Mouse (Mus musculus) cerebellum, postnatal 14 days (tissue): ENCODE data around the gene Rpl29.

Source experiments
- DNase-seq, 2 experiments: peaks; one replicate each; pipeline ENCODE4 v3.0.0; 2021; ENCODE audit warnings: mixed read lengths in 2 of 2

Rpl29 gene

DNA sequence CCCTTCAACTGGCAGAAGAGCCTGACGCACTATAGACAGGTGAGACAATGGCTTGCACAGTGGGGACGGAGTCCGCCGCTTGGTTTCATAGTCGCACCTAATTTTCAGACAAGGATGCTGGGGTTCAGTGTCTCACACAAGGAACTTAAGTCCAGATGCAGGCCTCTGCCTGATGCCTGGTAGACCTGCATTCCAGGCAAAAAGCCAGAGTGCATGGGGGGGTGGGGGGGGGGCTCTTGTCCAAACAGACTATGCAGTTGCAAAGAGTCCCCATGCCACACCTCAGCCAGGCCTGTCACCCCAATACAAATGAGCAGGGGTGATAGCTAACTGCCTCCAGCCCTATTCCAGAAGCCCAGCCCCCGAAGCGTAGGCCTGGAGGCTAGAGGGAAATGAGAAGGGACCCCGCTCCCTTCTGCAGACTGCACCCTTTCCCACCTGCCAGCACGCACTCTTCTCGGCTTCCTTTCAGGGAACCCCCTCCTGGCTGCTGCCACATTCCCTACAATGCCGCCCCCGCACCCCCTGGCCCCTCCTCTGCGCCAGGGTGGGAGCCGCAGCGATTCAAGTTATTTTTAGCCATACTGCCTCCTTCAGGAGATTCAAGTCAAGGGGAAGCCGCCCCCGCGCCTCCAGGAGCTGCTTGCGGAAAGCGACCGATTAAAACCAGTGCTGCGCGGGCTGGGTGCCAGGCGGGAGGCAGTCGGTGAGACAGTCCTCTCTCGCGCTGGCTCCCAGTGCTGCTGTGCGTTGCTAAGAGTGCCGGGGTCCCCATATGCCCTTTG is 11.2 kb upstream of the Rpl29 start:
- DNase-seq: peak; percentile 90 to 92

DNA sequence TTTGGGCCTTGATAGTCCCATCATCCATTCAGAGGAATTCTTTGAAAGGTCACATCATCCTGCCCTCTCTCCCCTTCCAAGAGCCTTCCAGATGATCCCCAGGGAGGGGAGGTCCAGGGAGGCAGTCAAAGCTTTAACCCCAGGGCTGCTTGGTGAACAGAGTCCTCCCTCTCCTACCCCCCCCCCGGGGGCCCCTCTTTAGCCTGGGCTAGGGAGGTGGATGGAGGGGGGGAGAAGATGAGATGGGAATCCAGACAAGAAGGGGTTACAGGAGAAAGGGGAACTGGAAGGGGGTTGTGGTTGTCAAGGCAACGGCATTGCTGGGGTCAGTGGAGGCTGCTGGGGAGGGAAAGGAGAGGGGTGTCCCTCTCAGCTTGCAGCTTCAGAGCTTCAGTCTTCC is 8.6 kb upstream of the Rpl29 start:
- DNase-seq: no peak

DNA sequence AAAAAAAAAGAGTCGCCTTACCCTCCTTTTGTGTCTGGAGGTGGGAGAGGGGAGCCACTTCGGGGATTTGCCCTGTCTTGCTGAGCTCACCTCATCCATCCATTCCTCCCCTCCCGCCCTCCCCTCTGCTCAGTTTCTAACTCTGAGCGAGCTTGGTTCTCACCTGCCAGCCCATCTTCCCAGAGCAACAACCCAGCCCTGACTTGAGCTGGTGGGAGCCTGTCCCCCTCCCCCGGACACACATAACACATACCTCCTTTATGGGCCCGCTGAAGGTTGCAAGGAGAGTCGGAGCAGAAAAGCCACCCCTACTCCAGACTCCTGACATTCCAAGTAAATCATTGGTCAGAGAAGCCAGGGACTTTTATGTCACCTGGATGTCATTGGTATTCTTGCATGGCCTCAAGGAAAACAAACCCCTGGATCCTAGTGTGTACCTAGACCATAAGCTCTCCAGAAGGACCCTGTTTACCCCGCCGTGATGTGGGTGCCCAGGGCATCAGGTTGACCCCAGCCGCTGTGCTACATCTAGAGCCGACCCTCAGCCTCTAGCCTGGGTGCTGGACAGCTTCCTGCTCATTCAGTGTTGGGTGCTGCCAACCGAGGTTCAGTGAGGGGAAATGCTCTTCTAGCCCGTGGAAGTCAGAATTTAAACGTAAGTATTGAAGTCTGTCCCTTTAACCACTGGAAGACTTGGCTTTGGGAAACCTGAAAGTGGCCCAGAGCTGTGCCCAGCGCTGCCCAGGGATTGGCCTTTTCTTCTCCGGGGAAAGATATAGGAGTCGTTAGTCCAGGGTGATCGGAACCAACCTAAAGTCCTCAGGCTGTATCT is 8.0 kb upstream of the Rpl29 start:
- DNase-seq: no peak

DNA sequence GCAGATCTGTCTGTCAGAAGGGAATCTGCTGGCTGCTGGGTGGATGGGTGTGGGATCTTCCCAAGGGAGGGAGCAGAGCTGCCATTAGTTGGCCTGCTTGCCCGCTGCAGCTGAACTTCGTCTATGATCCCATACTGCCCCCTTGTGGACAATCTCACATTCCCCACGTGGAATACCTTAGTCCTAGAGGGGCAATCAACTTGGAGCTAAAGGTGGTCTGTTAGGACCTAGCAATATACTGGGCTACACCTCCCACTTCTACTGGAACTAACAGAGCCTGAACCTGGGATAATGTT is 7.4 kb upstream of the Rpl29 start:
- peak; percentile 94 to 95 for DNase-seq

DNA sequence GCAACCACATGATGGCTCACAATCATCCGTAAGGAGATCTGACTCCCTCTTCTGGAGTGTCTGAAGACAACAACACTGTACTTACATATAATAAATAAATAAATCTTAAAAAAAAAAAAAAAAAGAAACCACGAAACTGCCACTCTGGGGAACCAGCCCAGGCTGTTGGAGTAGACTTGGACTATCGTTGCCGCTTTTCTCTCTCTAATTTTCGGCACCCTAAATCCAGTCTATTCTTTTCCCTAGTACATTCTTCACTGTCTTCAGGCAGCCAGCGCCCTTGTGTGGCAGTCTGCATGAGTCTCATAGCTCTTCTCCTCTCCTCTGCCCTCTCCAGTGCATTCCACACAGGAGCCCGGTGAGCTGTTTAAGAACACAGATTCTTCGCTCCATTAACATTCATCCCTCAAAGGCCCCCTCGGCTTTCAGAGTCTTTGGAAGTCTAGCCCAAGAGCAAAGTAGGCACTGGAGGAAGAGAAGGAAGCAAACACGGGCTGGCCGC is 484 bp upstream of the Rpl29 start:
- DNase-seq: no peak

DNA sequence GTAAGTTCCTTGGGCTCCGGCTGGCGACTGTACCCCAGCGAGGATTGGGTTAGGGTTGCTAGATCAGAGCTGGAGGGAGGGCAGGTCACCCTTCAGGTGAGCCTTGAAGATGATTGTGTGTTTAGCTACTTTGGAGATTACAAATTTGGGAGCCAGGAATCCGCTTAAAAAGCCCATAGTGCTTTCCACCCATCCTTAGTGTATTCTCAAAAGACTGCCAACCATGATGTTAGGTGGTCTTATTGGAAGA is 686 bp downstream of the Rpl29 start:
- DNase-seq: no peak

DNA sequence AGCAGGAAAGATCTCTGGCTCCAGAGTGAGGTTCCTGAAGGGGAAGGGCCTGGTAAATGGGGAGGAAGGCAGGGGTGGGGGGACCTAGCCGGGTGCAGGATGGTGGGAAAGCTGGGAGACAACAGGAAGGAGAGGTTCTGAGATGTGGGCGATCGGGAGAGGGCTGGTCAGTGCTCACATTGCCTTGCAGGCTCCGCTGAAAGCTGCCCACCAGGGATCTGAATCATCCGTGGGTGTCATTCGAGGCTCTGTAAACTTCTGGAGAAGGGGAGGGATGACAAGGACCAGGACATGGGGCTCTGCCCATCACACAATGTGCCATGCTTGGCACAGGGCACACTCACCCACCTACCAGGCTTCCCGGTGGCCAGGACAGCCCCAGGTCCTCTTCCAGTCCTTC is 4.1 kb downstream of the Rpl29 start:
- no peak for DNase-seq

DNA sequence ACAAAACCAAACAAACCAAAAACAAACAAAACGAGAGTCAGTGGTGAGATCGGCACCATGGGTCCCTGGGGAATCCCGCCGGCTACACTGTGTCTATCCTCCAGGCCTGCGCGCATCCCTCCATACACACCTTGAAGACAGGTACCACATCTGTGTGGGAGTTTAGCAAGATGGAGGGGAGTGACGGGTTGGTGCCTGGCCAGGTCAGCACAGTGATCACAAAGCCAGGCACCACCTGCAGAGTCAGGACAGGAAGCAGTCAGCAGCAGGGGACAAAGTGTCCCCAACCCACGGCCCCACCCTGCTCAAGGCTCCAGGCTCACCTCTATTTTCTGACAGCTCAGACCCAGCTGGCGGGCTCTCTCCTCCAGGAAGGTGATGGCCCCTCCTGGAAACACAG is 7.3 kb downstream of the Rpl29 start:
- DNase-seq: peak in 1 of 2 experiments; percentile 20

DNA sequence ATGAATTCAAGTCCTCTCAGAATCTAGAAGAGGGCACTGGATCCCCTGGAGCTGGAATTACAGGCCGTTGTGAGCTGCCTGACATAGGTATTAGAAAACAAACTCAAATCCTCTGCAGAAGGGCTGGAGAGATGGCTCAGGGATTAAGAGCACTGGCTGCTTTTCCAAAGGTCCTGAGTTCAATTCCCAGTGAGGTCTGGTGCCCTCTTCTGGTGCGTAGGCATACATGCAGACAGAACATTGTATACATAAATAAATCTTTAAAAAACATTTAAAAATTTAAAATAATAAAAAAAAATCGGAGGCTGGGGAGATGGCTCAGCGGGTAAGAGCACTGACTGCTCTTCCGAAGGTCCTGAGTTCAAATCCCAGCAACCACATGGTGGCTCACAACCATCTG is 13.4 kb downstream of the Rpl29 start:
- no peak for DNase-seq

DNA sequence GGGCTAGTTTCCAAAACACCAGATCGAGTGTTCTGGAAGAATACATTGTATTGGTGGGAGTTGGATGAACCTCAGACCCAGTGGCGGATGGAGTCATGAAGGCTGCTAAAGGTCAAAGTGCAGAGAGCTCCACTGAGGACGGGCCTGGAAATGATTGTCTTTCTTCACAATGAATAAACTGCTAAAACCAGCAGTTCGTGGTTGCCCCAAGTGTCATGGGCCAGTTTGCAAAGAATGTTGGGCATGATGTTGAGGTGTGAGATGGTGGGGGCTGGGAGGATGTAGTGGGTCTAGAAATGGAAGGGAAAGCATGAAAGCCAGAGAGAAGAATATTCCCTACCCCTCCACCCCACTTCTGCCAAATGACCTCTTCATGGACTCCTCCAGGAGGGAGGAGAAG is 15.6 kb downstream of the Rpl29 start:
- DNase-seq: no peak

DNA sequence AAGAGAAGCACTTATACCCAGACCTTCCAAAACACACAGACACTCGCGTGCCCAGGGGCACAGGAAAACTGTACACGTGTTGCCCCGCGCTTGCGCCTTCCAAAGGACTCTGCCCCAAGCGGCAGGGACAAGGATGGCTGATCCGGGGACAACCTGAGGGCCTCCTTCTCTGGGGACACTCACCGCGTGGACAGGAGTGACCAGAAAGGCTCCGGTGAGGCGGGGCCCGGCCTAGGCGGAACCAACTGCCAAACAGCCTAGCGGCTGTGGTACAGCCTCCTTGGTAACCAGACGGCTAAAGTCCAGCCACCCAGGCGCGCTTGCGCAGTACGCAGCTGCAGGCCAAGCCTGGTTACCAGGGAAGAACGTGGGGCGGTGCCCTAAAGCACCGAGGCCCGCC is 18.1 kb downstream of the Rpl29 start, which contains the start of the genes Abhd14b and Abhd14a:
Gene Abhd14b (plus strand): TSS at position 112 of the 400 bp plus-strand sequence.
Gene Abhd14a (minus strand): TSS at position 331 of the 400 bp plus-strand sequence.
- DNase-seq: peak; percentile 95

DNA sequence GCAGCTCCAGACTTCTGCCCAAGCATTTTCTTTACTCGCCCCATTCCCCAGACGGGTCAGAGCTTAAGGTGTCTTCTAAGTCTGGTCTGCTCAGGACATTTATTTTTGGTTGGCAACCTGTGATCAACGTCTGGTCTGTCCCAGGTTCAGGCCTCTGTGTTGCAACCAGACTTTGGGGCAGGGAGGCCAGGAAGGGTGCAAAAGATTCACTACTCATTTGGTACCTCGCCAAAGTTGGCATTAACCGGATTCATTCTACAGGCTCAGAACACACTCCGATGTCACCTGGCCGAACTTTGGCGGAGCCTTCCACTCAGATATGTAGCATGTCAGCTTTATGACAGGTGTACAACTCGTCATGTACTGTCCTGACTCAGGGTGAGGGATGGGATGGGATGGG is 18.7 kb downstream of the Rpl29 start:
- DNase-seq: peak; percentile 51 to 55

DNA sequence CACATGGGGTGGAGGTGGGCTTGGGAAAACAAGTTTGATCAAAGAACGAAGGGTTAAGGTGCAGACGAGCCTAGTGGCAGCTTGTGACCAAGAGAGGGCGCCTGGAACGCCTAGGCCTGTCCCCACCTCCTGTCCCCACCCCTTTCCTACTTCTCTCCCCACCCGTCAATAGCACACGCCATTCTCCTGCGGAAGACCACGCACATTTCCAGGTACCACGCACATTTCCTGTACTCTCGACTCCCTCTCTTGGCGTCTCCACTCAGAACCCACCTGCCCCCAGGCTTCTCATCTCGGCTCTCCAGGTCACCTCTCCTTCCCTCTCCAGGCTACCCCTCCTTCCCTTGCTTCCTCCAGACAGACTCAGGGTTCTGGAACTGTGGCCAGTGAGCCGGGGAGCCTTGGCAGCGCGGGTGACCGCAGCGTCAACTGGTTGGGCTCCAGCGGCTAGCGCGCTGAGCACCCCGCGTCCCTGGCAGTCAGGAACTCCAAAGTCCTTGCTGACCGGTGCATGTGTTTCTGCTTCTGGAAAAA is 19.3 kb downstream of the Rpl29 start:
- DNase-seq: peak; percentile 85 to 87

DNA sequence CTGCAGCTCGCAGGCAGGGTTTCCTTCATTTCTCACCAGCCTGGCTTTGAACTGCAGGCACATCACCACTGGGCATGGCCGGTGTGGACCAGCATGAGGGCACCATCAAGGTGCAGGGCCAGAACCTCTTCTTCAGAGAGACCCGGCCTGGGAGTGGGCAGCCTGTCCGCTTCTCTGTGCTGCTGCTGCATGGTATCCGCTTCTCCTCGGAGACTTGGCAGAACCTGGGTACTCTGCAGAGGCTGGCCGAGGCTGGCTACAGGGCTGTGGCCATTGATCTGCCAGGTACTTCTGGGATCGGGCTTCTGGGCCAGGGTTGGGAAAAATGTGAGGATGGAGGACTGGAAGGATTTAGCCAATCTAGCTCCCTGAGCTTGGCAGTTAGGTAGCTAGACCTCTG is 20.7 kb downstream of the Rpl29 start:
- peak; percentile 47 to 50 for DNase-seq

DNA sequence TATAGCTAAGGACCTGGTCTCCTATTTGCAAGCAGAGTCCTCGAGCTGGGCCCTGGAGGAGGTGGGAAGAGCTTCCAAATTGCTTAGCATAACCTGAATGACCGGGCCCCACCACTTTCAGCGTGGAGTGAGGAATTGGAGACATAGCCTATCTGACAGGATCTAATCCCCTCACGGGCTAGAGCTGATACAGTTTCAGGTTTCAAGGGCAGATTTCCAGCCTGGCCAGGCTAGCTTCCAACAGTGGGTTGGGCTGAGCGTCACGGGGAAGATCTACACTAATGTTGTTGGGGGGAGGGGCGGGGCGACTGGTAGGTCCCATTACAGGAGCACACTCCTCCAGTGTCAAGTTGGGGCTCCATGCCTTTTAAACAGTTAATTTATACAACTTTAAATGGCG is 21.4 kb downstream of the Rpl29 start:
- DNase-seq: peak; percentile 88 to 90

DNA sequence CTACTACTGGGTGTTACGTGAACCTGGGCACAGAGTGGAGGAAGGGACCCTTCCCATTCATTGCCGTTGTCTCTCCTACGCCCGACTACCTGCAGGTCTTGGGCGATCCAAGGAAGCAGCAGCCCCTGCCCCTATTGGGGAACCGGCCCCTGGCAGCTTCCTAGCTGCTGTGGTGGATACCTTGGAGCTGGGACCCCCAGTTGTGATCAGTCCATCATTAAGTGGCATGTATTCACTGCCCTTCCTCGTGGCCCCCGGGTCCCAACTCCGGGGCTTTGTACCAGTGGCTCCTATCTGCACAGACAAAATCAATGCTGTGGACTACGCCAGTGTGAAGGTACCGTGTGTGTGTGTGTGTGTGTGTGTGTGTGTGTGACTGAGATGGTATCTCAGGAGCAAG is 22.0 kb downstream of the Rpl29 start:
- peak in 1 of 2 experiments; percentile 35 for DNase-seq

DNA sequence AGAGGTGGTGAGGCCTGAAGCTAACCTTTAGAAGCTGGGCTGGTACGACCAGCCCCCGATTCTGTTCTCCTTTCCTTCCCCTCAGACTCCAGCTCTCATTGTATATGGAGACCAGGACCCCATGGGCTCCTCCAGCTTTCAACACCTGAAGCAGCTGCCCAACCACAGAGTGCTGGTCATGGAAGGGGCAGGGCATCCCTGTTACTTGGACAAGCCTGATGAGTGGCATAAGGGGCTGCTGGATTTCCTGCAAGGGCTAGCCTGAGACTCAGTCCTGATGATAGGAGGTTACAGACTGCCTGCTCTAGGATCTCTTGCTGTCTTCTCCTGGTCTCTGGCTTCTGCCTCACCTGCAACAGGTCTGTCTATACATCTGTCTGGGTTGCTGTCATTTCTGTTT is 22.6 kb downstream of the Rpl29 start:
- DNase-seq: no peak

DNA sequence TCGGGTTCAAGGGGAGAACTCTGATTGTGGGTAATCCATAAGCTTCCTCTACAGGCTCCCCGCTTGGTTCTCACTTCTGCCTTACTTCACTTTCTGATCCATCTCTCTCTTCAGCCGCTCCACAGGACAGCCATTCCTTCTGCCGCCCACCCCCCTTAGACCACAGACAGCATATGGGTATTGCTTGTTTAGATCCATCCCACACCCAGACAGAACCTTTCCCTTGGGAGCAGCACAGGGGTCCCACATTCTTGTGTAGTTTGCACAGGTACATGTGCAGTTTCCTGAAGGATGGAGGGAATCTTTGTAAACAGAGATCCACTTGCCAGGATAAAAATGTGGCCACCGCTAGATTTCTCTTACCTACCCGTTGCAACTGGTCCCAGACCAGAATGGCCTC is 23.1 kb downstream of the Rpl29 start:
- peak in 1 of 2 experiments; percentile 40 for DNase-seq

DNA sequence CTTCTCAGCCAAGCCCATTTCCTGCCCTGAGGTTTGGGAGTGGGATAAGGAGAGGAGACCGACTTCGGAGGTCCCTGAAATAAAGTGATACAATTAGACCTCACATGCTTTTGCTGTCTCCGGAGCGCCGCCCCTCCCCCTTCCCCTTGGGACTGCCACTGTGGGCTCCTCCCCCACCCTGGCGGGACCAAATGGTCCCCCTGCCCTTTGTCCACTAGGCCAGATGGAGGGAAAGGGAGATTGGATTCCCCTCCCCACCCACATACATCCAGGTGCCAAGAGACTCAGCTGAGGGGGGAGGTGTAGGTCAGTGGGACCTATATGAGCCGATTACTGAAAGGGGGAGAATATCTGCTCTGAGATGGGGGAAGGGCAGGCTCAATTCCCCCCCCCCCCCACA is 23.6 kb downstream of the Rpl29 start:
- peak; percentile 93 to 94 for DNase-seq

DNA sequence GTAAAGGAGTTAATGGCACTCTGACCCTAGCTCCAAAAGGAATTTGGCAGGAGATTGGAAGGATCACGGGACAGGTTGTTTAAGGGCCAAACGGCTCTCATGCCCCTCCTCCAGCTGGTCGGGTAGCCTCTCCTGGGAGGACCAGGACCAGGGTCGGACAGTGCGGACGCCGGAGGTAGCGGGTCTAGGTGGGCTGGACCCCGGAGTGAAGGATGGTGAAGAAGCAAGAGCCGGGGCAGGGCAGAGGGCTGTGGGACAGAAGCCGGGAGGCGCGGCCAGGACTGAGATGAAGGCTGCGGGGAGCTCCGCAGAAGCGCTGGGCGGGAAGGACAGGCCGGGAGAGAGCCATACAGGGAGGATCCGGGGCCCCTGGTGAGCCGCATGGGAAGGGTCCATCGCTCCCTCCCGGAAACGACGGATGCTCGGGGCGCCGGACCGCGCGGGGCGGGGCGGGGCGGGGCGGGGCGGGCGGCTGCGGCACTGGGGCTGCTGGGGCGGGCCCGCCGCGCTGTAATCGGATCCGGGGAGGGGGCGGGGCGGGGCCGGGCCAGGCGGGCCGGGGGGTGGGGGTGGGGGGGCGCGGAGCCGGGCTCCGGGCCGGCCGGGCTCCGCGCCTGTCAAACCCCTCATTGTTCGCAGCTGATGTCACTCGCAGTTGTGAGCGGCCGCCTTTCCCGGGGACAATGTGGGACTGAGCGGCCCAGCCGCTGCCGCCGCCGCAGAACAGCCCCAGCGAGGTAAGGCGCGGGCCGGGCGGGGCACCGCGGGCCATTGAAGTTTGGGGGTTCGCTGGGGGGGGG is 24.2 kb downstream of the Rpl29 start, which contains the start of gene Pcbp4:
Gene Pcbp4 (plus strand): TSS at position 21 of the 800 bp plus-strand sequence.
- peak; percentile 75 to 78 for DNase-seq

DNA sequence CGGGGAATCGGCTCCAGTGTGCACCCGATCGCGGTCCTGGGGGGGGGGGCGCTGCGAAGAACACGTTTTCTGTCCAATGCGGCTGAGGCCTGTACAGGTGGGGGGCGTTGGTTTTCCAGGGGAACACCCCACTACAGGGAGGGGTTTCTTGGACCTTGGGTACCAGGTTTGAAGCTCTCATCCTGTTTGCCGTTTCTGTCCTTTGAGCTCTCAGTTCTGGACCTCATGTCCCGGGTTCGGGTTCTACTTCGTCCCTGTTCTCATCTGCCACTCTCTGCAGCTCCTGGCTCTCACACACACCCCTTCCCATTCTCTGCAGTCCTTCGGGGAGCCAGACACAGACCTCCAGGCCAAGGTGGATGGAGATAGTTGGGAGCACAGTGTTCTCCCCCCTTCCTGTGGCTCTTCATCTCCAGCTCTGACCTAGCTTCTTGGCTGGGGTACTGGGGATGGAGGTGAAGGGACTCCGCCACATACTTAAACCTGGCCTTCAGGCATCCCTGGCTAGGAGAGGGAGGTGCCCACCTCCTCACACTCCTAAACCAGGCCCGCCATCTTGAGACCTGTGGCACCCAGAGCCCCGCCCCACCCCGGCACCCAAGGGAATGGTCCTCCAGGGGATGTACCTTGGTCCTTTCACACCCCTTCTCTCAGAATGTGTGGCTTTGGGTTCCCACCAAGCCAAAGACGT is 25.0 kb downstream of the Rpl29 start:
- DNase-seq: peak; percentile 67 to 72
